Mouse (Mus musculus): Measurements from ENCODE around the gene Vwa3a. TPM values are rescaled to one million over a fixed set of nuclear protein-coding genes. Genes with fewer than 3 reads are reported as not detected.

Vwa3a gene
- polyA plus RNA-seq, 1 experiment from 2014 or later: 0.20 TPM

DNA sequence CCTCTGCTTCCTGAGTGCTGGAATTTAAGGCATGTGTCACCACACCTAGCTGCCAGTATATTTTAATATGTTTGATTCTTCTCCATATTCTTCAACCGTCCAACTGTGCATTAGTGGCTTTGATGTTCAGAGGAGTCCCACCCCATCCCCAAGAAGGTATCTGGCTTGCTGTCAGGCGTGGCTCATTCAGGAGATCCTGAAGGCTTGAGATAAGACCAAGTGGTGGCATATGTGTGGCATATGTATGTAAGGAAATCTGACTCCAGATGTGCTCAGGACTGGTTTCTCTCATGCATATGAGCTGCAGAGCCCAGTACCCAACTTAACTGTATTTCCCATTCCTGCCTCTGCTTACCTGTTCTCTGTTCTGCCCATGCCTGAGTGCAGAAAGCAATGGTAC lies 38.9 kb downstream of the Vwa3a start:
- no peak overlapping the region for H3K4me2 ChIP-seq
- no peak overlapping the region for H3K27ac ChIP-seq (ENCODE audit: low read depth)
- no peak for TF ChIP-seq CTCF (IDR thresholded peaks at IDR 0.05; ENCODE audit: low read depth)
- WGBS: 36% methylated on average over 2 of the region's 2 CpGs
- DNase-seq (no peak), ATAC-seq (ENCODE audit: insufficient read depth) (no peak)
- no peaks in the 10 kb centered on the region for H3K36me3 ChIP-seq (ENCODE audit: insufficient read depth)
- H3K9ac ChIP-seq: no peak overlapping the region
- H3K27me3 ChIP-seq (ENCODE audit: insufficient read depth, low read length): no peaks in the 10 kb centered on the region
- no peaks in the 10 kb centered on the region for H3K9me3 ChIP-seq (ENCODE audit: low read depth, low read length)
- no peak overlapping the region for H3K4me3 ChIP-seq (ENCODE audit: low read depth, low read length)
- H3K4me1 ChIP-seq (ENCODE audit: insufficient read depth): no peaks in the 10 kb centered on the region

- Histone ChIP-seq H3K27ac (ENCODE audit: low read depth) (no peak overlapping the region), H3K36me3 (ENCODE audit: insufficient read depth) (no peaks in the 10 kb centered on the region), H3K9ac (no peak overlapping the region), H3K4me2 (no peak overlapping the region), H3K9me3 (ENCODE audit: low read depth, low read length) (no peaks in the 10 kb centered on the region), H3K4me3 (ENCODE audit: low read depth, low read length) (no peak overlapping the region), H3K27me3 (ENCODE audit: insufficient read depth, low read length) (no peaks in the 10 kb centered on the region), H3K4me1 (ENCODE audit: insufficient read depth) (no peaks in the 10 kb centered on the region)
- TF ChIP-seq CTCF (IDR thresholded peaks at IDR 0.05; ENCODE audit: low read depth): no peak
- ATAC-seq (ENCODE audit: insufficient read depth) (no peak), DNase-seq (no peak)
- WGBS: 58% methylated on average over 4 of the region's 4 CpGs
Observed at GRCm38 (mm10) chr7:120795544-120795943, 56.4 kb downstream of the Vwa3a start.

DNA sequence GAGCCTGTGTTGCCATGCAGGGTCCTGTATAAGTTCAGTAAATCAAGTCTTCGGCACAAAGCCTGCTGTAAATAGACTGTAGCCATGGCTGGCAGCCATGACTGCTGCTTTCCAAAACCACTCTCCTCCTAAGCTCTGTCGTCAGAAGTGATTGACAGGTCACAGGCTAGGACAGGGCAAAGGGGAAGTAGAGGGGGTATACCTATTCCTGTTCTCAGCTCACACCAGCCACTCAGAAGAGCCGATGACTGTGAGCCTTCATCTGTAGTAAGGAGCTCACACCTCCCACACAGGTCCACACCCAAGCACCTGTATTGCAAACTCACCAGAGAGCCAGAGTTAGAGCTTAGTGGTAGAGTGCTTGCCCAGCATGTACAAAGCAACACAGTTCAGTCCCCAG lies 57.3 kb downstream of the Vwa3a start:
- no peaks in the 10 kb centered on the region for H3K36me3 ChIP-seq (ENCODE audit: insufficient read depth)
- H3K27me3 ChIP-seq (ENCODE audit: insufficient read depth, low read length): no peaks in the 10 kb centered on the region
- no peak for TF ChIP-seq CTCF (IDR thresholded peaks at IDR 0.05; ENCODE audit: low read depth)
- no peak overlapping the region for H3K4me3 ChIP-seq (ENCODE audit: low read depth, low read length)
- no peak overlapping the region for H3K27ac ChIP-seq (ENCODE audit: low read depth)
- H3K4me2 ChIP-seq: no peak overlapping the region
- no peak overlapping the region for H3K9ac ChIP-seq
- H3K9me3 ChIP-seq (ENCODE audit: low read depth, low read length): no peaks in the 10 kb centered on the region
- 74% methylated on average over 3 of the region's 3 CpGs for WGBS
- no peak for ATAC-seq (ENCODE audit: insufficient read depth)
- no peaks in the 10 kb centered on the region for H3K4me1 ChIP-seq (ENCODE audit: insufficient read depth)
- DNase-seq: no peak

DNA sequence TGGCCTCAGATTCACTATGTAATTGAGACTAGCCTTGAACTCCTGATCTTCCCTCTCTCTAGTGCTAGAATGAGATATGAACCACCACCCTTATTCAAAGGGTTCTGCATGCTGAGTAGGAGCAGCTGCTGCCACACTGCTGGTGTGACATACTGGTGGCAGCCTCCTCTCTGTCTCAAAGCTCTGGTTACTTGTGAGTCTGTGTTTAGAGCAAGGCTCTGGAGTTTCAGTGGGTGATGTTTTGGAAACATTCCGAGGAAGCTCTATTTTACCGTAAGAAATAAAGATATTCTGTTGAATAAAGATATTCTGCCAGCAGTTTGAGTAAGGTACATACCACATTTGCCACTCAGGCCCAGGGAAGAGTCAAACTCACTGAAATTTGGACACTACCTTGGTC lies 64.2 kb downstream of the Vwa3a start:
- Histone ChIP-seq H3K4me3 (ENCODE audit: low read depth, low read length) (no peak overlapping the region), H3K27ac (ENCODE audit: low read depth) (no peak overlapping the region), H3K9me3 (ENCODE audit: low read depth, low read length) (no peaks in the 10 kb centered on the region), H3K4me1 (ENCODE audit: insufficient read depth) (no peaks in the 10 kb centered on the region), H3K27me3 (ENCODE audit: insufficient read depth, low read length) (no peaks in the 10 kb centered on the region), H3K9ac (no peak overlapping the region), H3K36me3 (ENCODE audit: insufficient read depth) (no peaks in the 10 kb centered on the region), H3K4me2 (no peak overlapping the region)
- no peak for TF ChIP-seq CTCF (IDR thresholded peaks at IDR 0.05; ENCODE audit: low read depth)
- 88% methylated on average over 2 of the region's 2 CpGs for WGBS
- DNase-seq: no peak
- no peak for ATAC-seq (ENCODE audit: insufficient read depth)

DNA sequence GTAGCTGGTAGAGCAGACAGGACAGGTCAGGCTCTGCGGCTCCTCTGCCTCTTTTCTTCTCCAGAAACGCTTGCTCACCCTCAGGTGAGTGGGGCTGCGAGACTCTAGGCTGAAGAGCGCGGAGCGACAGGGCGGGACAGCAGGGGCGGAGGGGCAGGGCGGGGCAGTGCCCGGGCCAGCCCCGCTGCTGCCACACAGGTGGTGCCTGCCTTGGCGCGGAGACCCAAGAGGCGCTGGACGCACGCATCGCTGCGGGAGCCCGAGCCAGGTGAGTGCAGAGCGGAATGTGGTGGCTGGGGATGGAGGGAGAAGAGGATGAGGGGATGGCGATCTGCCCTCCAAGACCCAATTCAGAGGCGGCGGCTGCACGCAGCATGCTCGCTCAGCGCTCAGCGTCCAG lies 70.6 kb downstream of the Vwa3a start:
- H3K4me3 ChIP-seq (ENCODE audit: low read depth, low read length): peak overlapping the region; percentile 20; the same call in 1 of the 2 replicates
- WGBS: 4% methylated on average over 22 of the region's 27 CpGs
- no peak overlapping the region for H3K27ac ChIP-seq (ENCODE audit: low read depth)
- TF ChIP-seq CTCF (IDR thresholded peaks at IDR 0.05; ENCODE audit: low read depth): no peak
- peak overlapping the region; percentile 55 for H3K4me2 ChIP-seq
- ATAC-seq (ENCODE audit: insufficient read depth): 0 out of 2 replicates have a peak, but pooled peaks have one; percentile 38
- H3K36me3 ChIP-seq (ENCODE audit: insufficient read depth): no peaks in the 10 kb centered on the region
- H3K9ac ChIP-seq: no peak overlapping the region
- H3K4me1 ChIP-seq (ENCODE audit: insufficient read depth): no peaks in the 10 kb centered on the region
- no peaks in the 10 kb centered on the region for H3K9me3 ChIP-seq (ENCODE audit: low read depth, low read length)
- H3K27me3 ChIP-seq (ENCODE audit: insufficient read depth, low read length): peaks cover 5% of the 10 kb centered on the region; the same call in 1 of the 2 replicates
- DNase-seq: peak; percentile 3

DNA sequence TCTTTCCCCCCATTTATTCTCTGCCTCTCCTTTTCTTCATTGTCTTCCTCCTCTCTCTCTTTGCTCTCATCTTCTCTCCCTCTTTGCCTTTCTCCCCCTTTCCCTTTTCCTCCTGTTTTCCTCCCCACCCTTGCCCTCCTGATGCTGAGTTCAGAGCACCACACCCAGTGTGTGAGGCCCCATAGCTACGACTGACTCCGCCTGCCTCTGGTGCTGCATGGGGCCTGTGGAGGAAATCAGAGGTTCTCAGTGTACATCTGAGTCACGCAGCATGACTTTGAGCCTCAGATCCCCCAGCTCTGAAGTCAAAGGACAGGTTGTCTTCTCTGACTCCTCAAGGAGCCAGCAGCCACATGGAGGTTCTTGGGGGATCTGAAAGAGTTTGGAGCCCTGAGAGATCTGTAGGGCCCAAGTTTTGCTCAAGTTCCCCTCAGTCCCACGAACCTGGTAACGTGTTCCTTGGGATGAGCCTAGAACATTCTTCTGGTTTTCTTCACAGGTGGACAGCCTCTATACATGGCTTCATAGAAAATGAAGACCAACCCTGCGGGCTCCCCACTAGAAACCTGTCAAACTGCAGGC lies 72.8 kb downstream of the Vwa3a start, which contains the start of gene Gm5737:
Gm5737 (plus strand) TSS at position 532 of the 582 bp plus-strand sequence.
- 82% methylated on average over 6 of the region's 6 CpGs for WGBS

DNA sequence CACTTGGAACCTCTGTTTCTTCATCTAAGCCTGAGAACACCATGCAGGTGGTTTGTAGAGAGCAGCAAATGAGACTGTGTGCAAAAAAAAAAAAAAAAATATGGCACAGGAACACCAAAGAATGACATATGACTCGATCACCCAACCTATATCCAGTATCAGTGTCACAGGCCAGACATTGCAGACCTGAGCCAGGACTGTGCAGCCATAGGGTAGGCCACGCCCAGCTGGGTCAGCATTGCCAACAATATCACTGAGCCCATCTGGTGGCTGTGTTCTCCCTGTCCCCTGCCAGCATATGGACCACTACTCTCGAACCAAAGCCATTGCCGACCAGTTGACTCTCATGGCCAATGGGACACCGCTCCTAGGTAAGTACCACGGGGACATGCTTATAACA lies 78.4 kb downstream of the Vwa3a start:
- Histone ChIP-seq H3K4me2 (no peak overlapping the region), H3K27ac (ENCODE audit: low read depth) (no peak overlapping the region), H3K9ac (no peak overlapping the region), H3K36me3 (ENCODE audit: insufficient read depth) (no peaks in the 10 kb centered on the region), H3K27me3 (ENCODE audit: insufficient read depth, low read length) (no peaks in the 10 kb centered on the region), H3K9me3 (ENCODE audit: low read depth, low read length) (no peaks in the 10 kb centered on the region), H3K4me1 (ENCODE audit: insufficient read depth) (no peaks in the 10 kb centered on the region), H3K4me3 (ENCODE audit: low read depth, low read length) (no peak overlapping the region)
- 84% methylated on average over 6 of the region's 6 CpGs for WGBS
- TF ChIP-seq CTCF (IDR thresholded peaks at IDR 0.05; ENCODE audit: low read depth): no peak
- ATAC-seq (ENCODE audit: insufficient read depth) (no peak), DNase-seq (no peak)

More for the DNA sequence above, 72.8 kb downstream of the Vwa3a start, which contains the start of gene Gm5737:
- no peak for TF ChIP-seq CTCF (IDR thresholded peaks at IDR 0.05; ENCODE audit: low read depth)
- H3K36me3 ChIP-seq (ENCODE audit: insufficient read depth): no peaks in the 10 kb centered on the region
- no peaks in the 10 kb centered on the region for H3K9me3 ChIP-seq (ENCODE audit: low read depth, low read length)
- no peaks in the 10 kb centered on the region for H3K4me1 ChIP-seq (ENCODE audit: insufficient read depth)
- H3K4me3 ChIP-seq (ENCODE audit: low read depth, low read length): no peak within 1 kb of the TSS
- no peak for DNase-seq
- ATAC-seq (ENCODE audit: insufficient read depth): no peak
- H3K9ac ChIP-seq: no peak within 1 kb of the TSS
- peaks cover 5% of the 10 kb centered on the region; the same call in 1 of the 2 replicates for H3K27me3 ChIP-seq (ENCODE audit: insufficient read depth, low read length)
- no peak within 1 kb of the TSS for H3K4me2 ChIP-seq
- no peak within 1 kb of the TSS for H3K27ac ChIP-seq (ENCODE audit: low read depth)

Data from lung, embryonic 14.5 days (tissue).